Mouse (Mus musculus) heart, postnatal 0 days (tissue): ENCODE data around the gene Mrps21.
A peak's percentile ranks its signal among the peaks of the same experiment; 100 is the strongest.

ENCODE experiments used
- CTCF ChIP-seq: IDR thresholded peaks from 2 replicates; pipeline ENCODE4 v1.5.1; 2016; ENCODE audit warnings: antibody characterized with exemption, control low read depth, low read depth
- EP300 ChIP-seq: IDR thresholded peaks from 2 replicates; pipeline ENCODE4 v1.6.1; 2016; ENCODE audit warnings: antibody characterized with exemption, low read depth

DNA sequence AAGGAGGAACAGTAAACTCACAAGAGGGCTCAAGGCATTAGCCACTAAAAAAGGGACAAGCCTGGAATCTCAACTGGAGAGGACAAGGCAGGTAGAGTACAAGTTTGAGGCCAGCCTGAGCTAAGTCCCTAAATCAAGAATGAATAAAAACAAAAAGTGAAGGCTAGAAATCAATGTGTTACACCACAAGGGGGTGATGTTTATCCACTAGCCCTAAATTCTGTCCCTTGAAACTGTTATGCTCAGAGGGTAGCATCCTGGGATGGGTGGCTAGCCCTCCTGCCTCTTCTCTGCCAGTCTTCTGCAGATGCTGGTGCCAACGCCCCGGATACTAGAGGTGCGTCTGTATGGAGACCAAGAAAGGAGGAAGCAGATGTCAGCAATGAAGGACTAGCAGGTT, 11.0 kb downstream of the Mrps21 start:
- TF ChIP-seq CTCF (peak; percentile 45), EP300 (no peak)
